Mouse (Mus musculus) liver, embryonic 14.5 days (tissue): ENCODE data around the gene Rapgef6. TPM values are rescaled to one million over a fixed set of nuclear protein-coding genes. Genes with fewer than 3 reads are reported as not detected.

Source experiments
- ATAC-seq: fragments of 200-750 bp; cut with Nextera tagmentation; 2 replicates; pipeline ENCODE4 v1.8.0; 2017; ENCODE audit warnings: moderate number of reproducible peaks, mild to moderate bottlenecking, moderate library complexity; ENCODE audit not compliant: insufficient read depth
- DNase-seq, 3 experiments: peaks; one replicate each; pipeline ENCODE4 v3.0.0-alpha.2; 2012 to 2013; ENCODE audit warnings: low read depth in 3 of 3, low spot score in 3 of 3
- H3K27ac ChIP-seq: fragments of 300-500 bp; sonication (generic); 2 replicates; pipeline ENCODE4 v1.5.1; 2014; ENCODE audit warnings: moderate library complexity, mild to moderate bottlenecking, control low read depth, inconsistent platforms
- H3K27me3 ChIP-seq: fragments of 300-500 bp; sonication (generic); 2 replicates; pipeline ENCODE4 v1.6.1; 2014; ENCODE audit warnings: mild to moderate bottlenecking, low read length, moderate library complexity; ENCODE audit not compliant: control insufficient read depth, insufficient read depth
- H3K36me3 ChIP-seq: fragments of 300-500 bp; sonication (generic); replicated peaks from 2 replicates; pipeline ENCODE4 v1.6.1; 2014; ENCODE audit warnings: low read depth; ENCODE audit not compliant: control insufficient read depth, insufficient read depth
- H3K4me1 ChIP-seq, 2 experiments: fragments of 200-500 bp in 1 of 2; fragments of 300-500 bp in 1 of 2; sonication (generic) in 1 of 2; replicated peaks; 2 replicates each; pipeline ENCODE4 v1.6.1; 2012 to 2014; ENCODE audit warnings: antibody characterized with exemption in 1 of 2, inconsistent platforms in 1 of 2, low read length in 1 of 2; ENCODE audit not compliant: control insufficient read depth in 2 of 2, insufficient read depth in 2 of 2
- H3K4me2 ChIP-seq: fragments of 300-500 bp; sonication (generic); 2 replicates; pipeline ENCODE4 v1.6.1; 2014; ENCODE audit warnings: low read depth, mild to moderate bottlenecking, control low read depth, moderate library complexity
- H3K4me3 ChIP-seq, 2 experiments: fragments of 200-500 bp in 1 of 2; fragments of 300-500 bp in 1 of 2; sonication (generic) in 1 of 2; 2 replicates each; pipeline ENCODE4 v1.5.1; 2012 to 2014; ENCODE audit warnings: low read depth in 2 of 2, low read length in 2 of 2, mild to moderate bottlenecking in 2 of 2, control low read depth in 1 of 2, inconsistent platforms in 1 of 2, moderate library complexity in 1 of 2; ENCODE audit not compliant: insufficient read depth in 1 of 2
- H3K9ac ChIP-seq: fragments of 300-500 bp; sonication (generic); replicated peaks from 2 replicates; pipeline ENCODE4 v1.6.1; 2014; ENCODE audit warnings: mild to moderate bottlenecking, control low read depth, moderate library complexity
- H3K9me3 ChIP-seq: fragments of 300-500 bp; sonication (generic); 2 replicates; pipeline ENCODE4 v1.6.1; 2016; ENCODE audit warnings: low read length, mixed read lengths; ENCODE audit not compliant: control insufficient read depth
- CTCF ChIP-seq: IDR thresholded peaks from 2 replicates; pipeline ENCODE4 v1.5.1; 2016; ENCODE audit warnings: antibody characterized with exemption, low read depth, control low read depth
- EP300 ChIP-seq: IDR thresholded peaks from 2 replicates; pipeline ENCODE4 v1.6.1; 2016; ENCODE audit warnings: antibody characterized with exemption, low read depth
- WGBS: fragments of 180-500 bp; shearing (Covaris S2); extraction: QIAGEN DNeasy Blood & Tissue Kit; methylation state at CpG from one replicate; pipeline ENCODE4 v1.1.7; 2014; ENCODE audit not compliant: insufficient replicate concordance; 5-methylcytosine and 5-hydroxymethylcytosine counted together
- polyA plus RNA-seq, 2 experiments: library from polyadenylated mRNA; depleted of rRNA in 1 of 2; stranded (reverse) in 1 of 2; unstranded in 1 of 2; fragments of >200 nt; fragmentation: Nextera tagmentation in 1 of 2; extraction: Ambion mirVana in 1 of 2; gene quantifications; 2 replicates each; pipeline versions ENCODE4 v1.2.1 to v1.2.3; 2012 to 2014

Gene Rapgef6
- polyA plus RNA-seq, 2 experiments, result 6.9 to 15.7 TPM

DNA sequence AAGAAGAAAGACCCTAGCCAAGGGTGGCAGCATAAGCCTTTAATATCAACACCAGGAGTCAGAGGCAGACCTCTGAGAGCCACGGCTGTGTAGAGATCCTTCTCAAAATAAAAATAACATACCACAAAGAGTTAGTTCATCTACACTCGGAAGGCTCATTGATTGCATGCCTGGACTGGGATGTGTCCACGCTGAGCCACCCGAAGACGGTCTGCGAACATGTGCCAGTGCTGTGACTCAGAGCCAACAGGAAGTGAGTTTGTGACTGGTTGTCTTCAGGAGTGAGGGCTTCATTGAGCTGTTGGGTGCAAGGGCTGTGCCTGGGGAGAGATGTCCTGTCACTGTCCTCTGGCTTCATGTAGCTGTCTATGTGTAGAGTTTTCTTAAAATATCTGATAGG, 171.0 kb downstream of the Rapgef6 start:
- Histone ChIP-seq H3K9ac (no peak overlapping the region), H3K36me3 (peaks cover 37% of the 10 kb centered on the region), H3K4me3 (no peak overlapping the region), H3K27me3 (no peaks in the 10 kb centered on the region), H3K4me2 (no peak overlapping the region), H3K27ac (no peak overlapping the region), H3K4me1 (no peaks in the 10 kb centered on the region), H3K9me3 (no peaks in the 10 kb centered on the region)
- 80% methylated on average over 6 of the region's 6 CpGs for WGBS
- DNase-seq (no peak), ATAC-seq (no peak)
- TF ChIP-seq CTCF (no peak), EP300 (no peak)

GRCm38 (mm10) chr11:54694291-54694690, 171.6 kb downstream of the Rapgef6 start:
- no peaks in the 10 kb centered on the region for H3K27me3 ChIP-seq
- ATAC-seq (no peak), DNase-seq (no peak)
- H3K36me3 ChIP-seq, result peaks cover 37% of the 10 kb centered on the region
- H3K9me3 ChIP-seq, result no peaks in the 10 kb centered on the region
- no peak overlapping the region for H3K9ac ChIP-seq
- no peak overlapping the region for H3K4me3 ChIP-seq
- no peaks in the 10 kb centered on the region for H3K4me1 ChIP-seq
- no peak overlapping the region for H3K4me2 ChIP-seq
- TF ChIP-seq EP300 (no peak), CTCF (no peak)
- H3K27ac ChIP-seq, result no peak overlapping the region
- WGBS, result 76% methylated on average over 8 of the region's 8 CpGs

DNA sequence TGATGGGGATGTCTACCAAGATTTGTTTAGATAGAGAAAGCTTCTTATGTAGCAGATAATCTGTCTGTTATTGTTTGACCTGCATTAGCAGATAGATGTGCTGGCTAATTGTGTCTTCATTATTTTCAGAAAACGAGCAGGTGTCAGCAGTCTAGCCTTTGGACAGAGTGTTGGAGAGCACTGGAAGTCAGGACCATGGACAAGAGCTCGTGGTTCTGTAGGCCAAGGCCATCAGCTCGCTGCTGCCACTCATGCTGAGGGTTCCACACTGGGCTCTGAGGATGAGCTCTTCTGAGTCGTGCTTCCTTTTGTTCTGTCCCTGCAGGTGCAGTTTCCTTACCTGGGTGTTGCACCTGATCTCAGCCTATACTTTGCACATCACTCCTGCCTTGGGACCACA, 173.3 kb downstream of the Rapgef6 start:
- Histone ChIP-seq H3K4me1 (no peaks in the 10 kb centered on the region), H3K4me2 (no peak overlapping the region), H3K9ac (no peak overlapping the region), H3K4me3 (no peak overlapping the region), H3K36me3 (peaks cover 32% of the 10 kb centered on the region), H3K27me3 (no peaks in the 10 kb centered on the region), H3K27ac (no peak overlapping the region), H3K9me3 (no peaks in the 10 kb centered on the region)
- WGBS, result 55% methylated on average over 4 of the region's 4 CpGs
- ATAC-seq (no peak), DNase-seq (no peak)
- TF ChIP-seq CTCF (no peak), EP300 (no peak)

GRCm38 (mm10) chr11:54697611-54698010, 175.0 kb downstream of the Rapgef6 start:
- Histone ChIP-seq H3K9me3 (no peaks in the 10 kb centered on the region), H3K4me3 (no peak overlapping the region), H3K9ac (no peak overlapping the region), H3K36me3 (peaks cover 22% of the 10 kb centered on the region), H3K27ac (no peak overlapping the region), H3K4me2 (no peak overlapping the region), H3K27me3 (no peaks in the 10 kb centered on the region), H3K4me1 (no peaks in the 10 kb centered on the region)
- ATAC-seq (no peak), DNase-seq (no peak)
- TF ChIP-seq EP300 (no peak), CTCF (no peak)
- 79% methylated on average over 5 of the region's 5 CpGs for WGBS

DNA sequence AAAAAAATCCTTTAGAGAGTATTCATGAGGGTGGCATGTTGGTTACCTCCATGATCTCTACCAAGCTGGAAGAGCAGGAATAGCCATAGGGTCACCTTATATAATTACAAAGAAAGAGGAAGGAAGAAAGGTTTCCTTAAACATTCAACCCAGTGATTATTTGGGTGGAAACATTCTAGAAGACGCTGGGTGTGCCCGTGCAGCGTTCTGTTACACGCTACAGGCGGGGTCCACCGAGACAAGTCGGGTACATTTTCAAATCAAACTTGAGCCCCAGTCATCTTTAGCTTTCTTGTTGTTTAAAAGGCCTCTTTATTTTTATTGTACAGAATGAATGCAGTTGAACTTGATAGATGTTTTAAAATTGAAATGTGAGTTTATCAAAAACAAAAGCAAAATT, 176.0 kb downstream of the Rapgef6 start:
- no peak for TF ChIP-seq CTCF
- TF ChIP-seq EP300, result no peak

GRCm38 (mm10) chr11:54699972-54700371, 177.3 kb downstream of the Rapgef6 start:
- Histone ChIP-seq H3K27ac (no peak overlapping the region), H3K4me2 (no peak overlapping the region), H3K4me1 (no peaks in the 10 kb centered on the region), H3K9ac (no peak overlapping the region), H3K9me3 (no peaks in the 10 kb centered on the region), H3K4me3 (no peak overlapping the region), H3K27me3 (no peaks in the 10 kb centered on the region), H3K36me3 (peaks cover 12% of the 10 kb centered on the region)
- ATAC-seq (no peak), DNase-seq (no peak)
- WGBS, result 22% methylated on average over 3 of the region's 3 CpGs
- TF ChIP-seq CTCF (no peak), EP300 (no peak)

More for the DNA sequence above, 176.0 kb downstream of the Rapgef6 start:
- 63% methylated on average over 7 of the region's 7 CpGs for WGBS
- no peak overlapping the region for H3K4me2 ChIP-seq
- no peaks in the 10 kb centered on the region for H3K4me1 ChIP-seq
- H3K9me3 ChIP-seq, result no peaks in the 10 kb centered on the region
- H3K36me3 ChIP-seq, result peaks cover 22% of the 10 kb centered on the region
- H3K9ac ChIP-seq, result no peak overlapping the region
- no peaks in the 10 kb centered on the region for H3K27me3 ChIP-seq
- no peak for ATAC-seq
- no peak overlapping the region for H3K4me3 ChIP-seq
- no peak overlapping the region for H3K27ac ChIP-seq
- DNase-seq, result no peak
